ENCODE assay signal across 15 mouse cellular contexts in the genomic region with DNA sequence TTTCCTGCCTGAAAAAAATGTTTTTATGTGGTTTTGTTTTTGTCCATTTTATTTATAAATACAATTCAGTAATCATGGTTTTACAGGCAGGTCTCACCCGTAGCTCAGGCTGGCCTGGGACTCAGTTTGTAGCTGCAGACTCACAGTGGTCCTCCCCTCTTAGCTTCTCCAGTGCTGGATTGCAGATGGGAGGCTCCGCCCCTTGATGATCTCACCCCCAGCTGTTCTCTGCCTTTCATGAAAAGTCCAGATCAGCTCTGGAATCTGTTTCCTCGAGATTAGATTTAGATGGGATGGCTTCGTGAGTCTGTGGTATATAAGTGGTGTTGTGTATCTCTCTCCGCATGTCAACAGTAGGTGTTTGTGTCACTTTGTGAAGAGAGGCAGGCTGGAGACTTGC. TPM values are rescaled to one million over a fixed set of nuclear protein-coding genes. Genes with fewer than 3 reads are reported as not detected.
DNase-seq lines count a peak whose midpoint lies in the region; ATAC-seq and TF ChIP-seq lines count a peak whose summit lies in the region.
"Had no signal": no experiment of that assay in that cellular context is flagged by ENCODE, and none has a peak within 500 bp of the region (broad histone marks: within the 10 kb centered on the region; RNA-seq: fewer than 3 reads in every experiment).

No protein-coding gene starts in this region.

- no peak overlapping the region for H3K27ac ChIP-seq in kidney, postnatal 0 days
- no peak overlapping the region for H3K27ac ChIP-seq in kidney, embryonic 14.5 days (ENCODE audit: low read depth, low read length)
- no peak overlapping the region for H3K27ac ChIP-seq in CH12.LX (ENCODE audit: insufficient read depth, low read depth)
- no peak overlapping the region for H3K27ac ChIP-seq in embryonic facial prominence, embryonic 11.5 days (replicated peaks; ENCODE audit: low read depth, low read length)
- H3K27ac ChIP-seq: hindbrain, embryonic 13.5 days; limb, embryonic 12.5 days; lung, embryonic 15.5 days; neural tube, embryonic 12.5 days had no signal

- dilution Hi-C loops in CH12.LX (cut with MboI; ENCODE audit: extremely low pct_ligation_motif_present, extremely low pct_unique_long_range_greater_than_20kb, low sequenced_read_pairs): no loop called here

- no peak for TF ChIP-seq CTCF in kidney, postnatal 0 days (IDR thresholded peaks at IDR 0.05; ENCODE audit: low read depth)
- no peak for TF ChIP-seq CTCF in CH12.LX (conservative IDR thresholded peaks at IDR 0.05 in 1 of 2, IDR thresholded peaks at IDR 0.05 in 1 of 2; ENCODE audit: low read depth in 2 of 2, low read length in 2 of 2)

- no peaks in the 10 kb centered on the region for H3K4me1 ChIP-seq in kidney, postnatal 0 days (replicated peaks; ENCODE audit: insufficient read depth, low read length)
- no peaks in the 10 kb centered on the region for H3K4me1 ChIP-seq in kidney, embryonic 14.5 days (ENCODE audit: control insufficient read depth, insufficient read depth, low read length)
- H3K4me1 ChIP-seq in CH12.LX (ENCODE audit: control insufficient read depth in 1 of 2, insufficient read depth in 2 of 2): peaks cover 0 to 11% of the 10 kb centered on the region in 2 experiments; a peak in 1 of 4 replicates
- H3K4me1 ChIP-seq in embryonic facial prominence, embryonic 11.5 days (ENCODE audit: control insufficient read depth, insufficient read depth, low read length): no peaks in the 10 kb centered on the region
- H3K4me1 ChIP-seq: hindbrain, embryonic 13.5 days; limb, embryonic 12.5 days; neural tube, embryonic 12.5 days had no signal

- H3K36me3 ChIP-seq in kidney, postnatal 0 days (ENCODE audit: insufficient read depth, low read length): peaks cover 5% of the 10 kb centered on the region; the same call in 1 of the 2 replicates
- no peaks in the 10 kb centered on the region for H3K36me3 ChIP-seq in kidney, embryonic 14.5 days (ENCODE audit: control insufficient read depth, insufficient read depth, low read length)
- H3K36me3 ChIP-seq in CH12.LX (replicated peaks in 1 of 2; ENCODE audit: control insufficient read depth in 1 of 2, insufficient read depth in 1 of 2, low read length in 1 of 2): peaks cover 7 to 43% of the 10 kb centered on the region in 2 experiments
- no peaks in the 10 kb centered on the region for H3K36me3 ChIP-seq in embryonic facial prominence, embryonic 11.5 days (replicated peaks; ENCODE audit: control insufficient read depth, insufficient read depth, low read depth, low read length)
- H3K36me3 ChIP-seq: limb, embryonic 12.5 days; lung, embryonic 15.5 days; neural tube, embryonic 12.5 days had no signal

- ATAC-seq in kidney, postnatal 0 days (replicated peaks; ENCODE audit: low FRiP score, low read depth): no peak
- ATAC-seq in kidney, embryonic 14.5 days (ENCODE audit: low FRiP score, low TSS enrichment): no peak
- no peak for ATAC-seq in embryonic facial prominence, embryonic 11.5 days (replicated peaks; ENCODE audit: insufficient number of reproducible peaks, low FRiP score, low TSS enrichment, low read depth)
- no peak for ATAC-seq in erythroid progenitor cell, adult 5-6 weeks (replicated peaks; ENCODE audit: low FRiP score, poor library complexity, severe bottlenecking)

- H3K27me3 ChIP-seq in kidney, postnatal 0 days (ENCODE audit: insufficient read depth, low read length): no peaks in the 10 kb centered on the region
- H3K27me3 ChIP-seq in kidney, embryonic 14.5 days (ENCODE audit: control insufficient read depth, insufficient read depth, low read length): no peaks in the 10 kb centered on the region
- no peaks in the 10 kb centered on the region for H3K27me3 ChIP-seq in CH12.LX (replicated peaks)
- no peaks in the 10 kb centered on the region for H3K27me3 ChIP-seq in embryonic facial prominence, embryonic 11.5 days (ENCODE audit: control insufficient read depth, insufficient read depth, low read length)
- H3K27me3 ChIP-seq: limb, embryonic 12.5 days; lung, embryonic 15.5 days; neural tube, embryonic 12.5 days had no signal

- H3K4me3 ChIP-seq in kidney, postnatal 0 days (replicated peaks; ENCODE audit: low read depth, low read length): no peak overlapping the region
- no peak overlapping the region for H3K4me3 ChIP-seq in kidney, embryonic 14.5 days (ENCODE audit: low read length)
- H3K4me3 ChIP-seq in CH12.LX (replicated peaks in 1 of 3; ENCODE audit: low read depth in 2 of 3, low read length in 2 of 3, poor library complexity in 1 of 3): no peak overlapping the region
- H3K4me3 ChIP-seq in embryonic facial prominence, embryonic 11.5 days (ENCODE audit: low read depth, low read length): no peak overlapping the region
- H3K4me3 ChIP-seq: hindbrain, embryonic 13.5 days; limb, embryonic 12.5 days; lung, embryonic 15.5 days; neural tube, embryonic 12.5 days had no signal

- TF ChIP-seq EP300 in CH12.LX (IDR thresholded peaks at IDR 0.05; ENCODE audit: low read length): no peak

- in situ Hi-C loops in CH12.LX (cut with MboI; ENCODE audit: low pct_ligation_motif_present, low pct_unique_long_range_greater_than_20kb, low sequenced_read_pairs): loop anchor here (25.0 kb wide), 1 partner anchor 312 kb away; no protein-coding TSS in a partner anchor

- no peak for TF ChIP-seq POLR2A in CH12.LX (IDR thresholded peaks at IDR 0.05; ENCODE audit: low read depth, low read length)

- no peak overlapping the region for H3K4me2 ChIP-seq in kidney, postnatal 0 days (ENCODE audit: low read length)
- no peak overlapping the region for H3K4me2 ChIP-seq in kidney, embryonic 14.5 days (replicated peaks; ENCODE audit: low read depth, low read length)
- no peak overlapping the region for H3K4me2 ChIP-seq in CH12.LX (ENCODE audit: insufficient read depth, low read depth, poor library complexity, severe bottlenecking)
- no peak overlapping the region for H3K4me2 ChIP-seq in embryonic facial prominence, embryonic 11.5 days (ENCODE audit: low read depth, low read length)
- H3K4me2 ChIP-seq: hindbrain, embryonic 13.5 days; limb, embryonic 12.5 days; lung, embryonic 15.5 days; neural tube, embryonic 12.5 days had no signal

- TF ChIP-seq RAD21 in CH12.LX (IDR thresholded peaks at IDR 0.05; ENCODE audit: low read depth, low read length): no peak

- H3K9ac ChIP-seq in kidney, postnatal 0 days (ENCODE audit: low read depth, low read length): no peak overlapping the region
- no peak overlapping the region for H3K9ac ChIP-seq in kidney, embryonic 14.5 days (ENCODE audit: low read depth, low read length)
- no peak overlapping the region for H3K9ac ChIP-seq in CH12.LX (ENCODE audit: insufficient read depth, low read depth)
- H3K9ac ChIP-seq in embryonic facial prominence, embryonic 11.5 days (replicated peaks; ENCODE audit: low read length): no peak overlapping the region
- H3K9ac ChIP-seq: hindbrain, embryonic 13.5 days; limb, embryonic 12.5 days; lung, embryonic 15.5 days; neural tube, embryonic 12.5 days had no signal

- H3K9me3 ChIP-seq in kidney, postnatal 0 days (replicated peaks; ENCODE audit: low read length): no peaks in the 10 kb centered on the region
- no peaks in the 10 kb centered on the region for H3K9me3 ChIP-seq in kidney, embryonic 14.5 days (ENCODE audit: control insufficient read depth, low read length)
- no peaks in the 10 kb centered on the region for H3K9me3 ChIP-seq in CH12.LX (replicated peaks; ENCODE audit: low read length)
- no peaks in the 10 kb centered on the region for H3K9me3 ChIP-seq in embryonic facial prominence, embryonic 11.5 days (replicated peaks; ENCODE audit: control insufficient read depth, low read length)
- H3K9me3 ChIP-seq: hindbrain, embryonic 13.5 days; limb, embryonic 12.5 days; lung, embryonic 15.5 days; neural tube, embryonic 12.5 days had no signal

- peak; percentile 26 for DNase-seq in adrenal gland, adult 2 months
- DNase-seq in adrenal gland, postnatal 4 days (ENCODE audit: low spot score in 2 of 2): no peak
- DNase-seq in kidney, postnatal 0 days (ENCODE audit: low spot score): peak; percentile 31
- DNase-seq in CH12.LX (ENCODE audit: extremely low read depth): no peak
- peak; percentile 47 for DNase-seq in embryonic facial prominence, embryonic 11.5 days (ENCODE audit: low spot score)
- no peak for DNase-seq in left cerebral cortex, adult 18-20 months (ENCODE audit: low spot score in 2 of 2)
- DNase-seq: gastrocnemius, postnatal 25 days; kidney, adult 9 months; midbrain, embryonic 14.5 days had no signal

- 59% methylated on average over 5 of the region's 5 CpGs for WGBS in kidney, postnatal 0 days
- WGBS in kidney, embryonic 14.5 days: 59% methylated on average over 5 of the region's 5 CpGs
- 56% methylated on average over 5 of the region's 5 CpGs for WGBS in embryonic facial prominence, embryonic 11.5 days

- no peaks in the 10 kb centered on the region for H3K79me2 ChIP-seq in CH12.LX (replicated peaks; ENCODE audit: control insufficient read depth, extremely low read depth, insufficient read depth, poor library complexity, severe bottlenecking)

TF ChIP-seq in CH12.LX, 34 proteins besides CTCF, POLR2A, EP300 and RAD21:
- TF ChIP-seq JUND (conservative IDR thresholded peaks at IDR 0.05; ENCODE audit: low read depth, low read length) (0 out of 2 replicates have a peak, but pooled peaks have one; percentile 42), NRF1 (IDR thresholded peaks at IDR 0.05; ENCODE audit: low read depth, low read length) (no peak)
TF ChIP-seq in CH12.LX: peak in this region for 1.

RNA-seq across cellular contexts. Expression of a gene that starts 24.6 kb away (rescaled TPM):
- 10 to 100 TPM; 20.5 to 20.9 TPM for total RNA-seq in adrenal gland, adult 2 months (2021)
- polyA plus RNA-seq in adrenal gland, adult 2 months (2012; rRNA removed): 3.3 and 3.7 TPM in 2 replicates
- total RNA-seq in adrenal gland, postnatal 4 days (2021): 10 to 100 TPM; 21.3 to 22.3 TPM
- 28.1 and 29.9 TPM in 2 replicates for polyA plus RNA-seq in kidney, postnatal 0 days (2015; fragmentation: Nextera tagmentation; extraction: Ambion mirVana)
- polyA plus RNA-seq in kidney, embryonic 14.5 days (2014; fragmentation: Nextera tagmentation; extraction: Ambion mirVana): 14.2 and 26.8 TPM in 2 replicates
- total RNA-seq in CH12.LX (2012; rRNA removed) (6.8 and 8.0 TPM in 2 replicates), CH12.LX (2014; rRNA removed) (18.5 and 18.7 TPM in 2 replicates)
- polyA plus RNA-seq in CH12.LX (2012; ENCODE audit: insufficient read length, low read depth): 10.8 and 12.1 TPM in 2 replicates
- 10.3 and 10.7 TPM in 2 replicates for polyA plus RNA-seq in embryonic facial prominence, embryonic 11.5 days (2014; fragmentation: Nextera tagmentation; extraction: Ambion mirVana)
- total RNA-seq in erythroid progenitor cell, adult 5-6 weeks (2015; ENCODE audit: low replicate concordance): 26.3 and 32.7 TPM in 2 replicates
- 39.3 and 39.6 TPM in 2 replicates for total RNA-seq in erythroid progenitor cell, adult 5-6 weeks (2017; ENCODE audit: low replicate concordance)
- total RNA-seq in left cerebral cortex, adult 18-20 months (2021): 10 to 100 TPM; 40.6 to 41.3 TPM

Comparison
In these comparisons a context has a peak if more than half of its experiments do, and no peak if none do; other contexts are left out.
1. DNase-seq: peak in adrenal gland, adult 2 months (single experiment), kidney, postnatal 0 days (single experiment) and embryonic facial prominence, embryonic 11.5 days (single experiment); none in adrenal gland, postnatal 4 days (0 of 2), CH12.LX (single experiment) and left cerebral cortex, adult 18-20 months (0 of 2).